Mouse (Mus musculus): ENCODE measurements around the gene Tctex1d1.

- TF ChIP-seq CTCF (IDR thresholded peaks at IDR 0.05; ENCODE audit: low read depth) (no peak), EP300 (IDR thresholded peaks at IDR 0.05; ENCODE audit: low read depth) (no peak)
Measured at GRCm38 (mm10) chr4:102972071-102972470, 6.3 kb upstream of the Tctex1d1 start.

All from liver, embryonic 14.5 days (tissue).